Mouse (Mus musculus) C2C12 (cell line): ENCODE measurements around the gene Ccl5. TPM values are rescaled to one million over a fixed set of nuclear protein-coding genes. Genes with fewer than 3 reads are reported as not detected.

Experiments used
- H3K27me3 ChIP-seq: one replicate; pipeline ENCODE4 v1.6.1; 2011; ENCODE audit not compliant: control insufficient read depth, insufficient read depth, insufficient read length
- H3K36me3 ChIP-seq: one replicate; pipeline ENCODE4 v1.6.1; 2011; ENCODE audit not compliant: control insufficient read depth, insufficient read depth
- H3K4me3 ChIP-seq: one replicate; pipeline ENCODE4 v1.5.1; 2011; ENCODE audit warnings: mild to moderate bottlenecking, control low read depth; ENCODE audit not compliant: poor library complexity, insufficient read depth, severe bottlenecking
- H3K79me2 ChIP-seq: one replicate; pipeline ENCODE4 v1.6.1; 2011; ENCODE audit not compliant: control insufficient read depth, insufficient read depth
- H3K79me3 ChIP-seq: one replicate; pipeline ENCODE4 v1.6.1; 2011; ENCODE audit warnings: low read depth, control low read depth
- H3ac ChIP-seq: one replicate; pipeline ENCODE3; 2011; ENCODE audit warnings: low read depth; ENCODE audit not compliant: control insufficient read depth, insufficient read length
- CEBPB ChIP-seq: IDR thresholded peaks from one replicate; pipeline ENCODE4 v1.6.1; 2011; ENCODE audit warnings: low read depth, mild to moderate bottlenecking, control low read depth, moderate library complexity
- CTCF ChIP-seq: IDR thresholded peaks from one replicate; pipeline ENCODE4 v1.5.1; 2011; ENCODE audit not compliant: control insufficient read depth, insufficient read depth, insufficient read length
- FOSL1 ChIP-seq: IDR thresholded peaks from one replicate; pipeline ENCODE4 v1.8.0; 2011; ENCODE audit warnings: mild to moderate bottlenecking, low read length; ENCODE audit not compliant: poor library complexity, insufficient read depth, severe bottlenecking
- MAX ChIP-seq: IDR thresholded peaks from one replicate; pipeline ENCODE4 v1.6.1; 2011; ENCODE audit warnings: mild to moderate bottlenecking, control low read depth
- MYOD1 ChIP-seq: IDR thresholded peaks from one replicate; pipeline ENCODE4 v1.6.1; 2011; ENCODE audit warnings: low read depth; ENCODE audit not compliant: control insufficient read depth, insufficient read length
- MYOG ChIP-seq: IDR thresholded peaks from one replicate; pipeline ENCODE4 v1.6.1; 2011; ENCODE audit not compliant: control insufficient read depth, insufficient read length; ENCODE audit errors: extremely low read depth
- USF1 ChIP-seq: IDR thresholded peaks from one replicate; pipeline ENCODE4 v1.6.1; 2011; ENCODE audit warnings: low read depth, mild to moderate bottlenecking, control low read depth, moderate library complexity
- polyA plus RNA-seq: library from polyadenylated mRNA; unstranded; fragments of >200 nt; fragmentation: generic; extraction: Trizol; gene quantifications from one replicate; pipeline ENCODE4 v1.2.1, GENCODE M21; 2012; ENCODE audit warnings: missing spikeins

The Ccl5 gene
- polyA plus RNA-seq, 1 experiment: 0.13 TPM

DNA sequence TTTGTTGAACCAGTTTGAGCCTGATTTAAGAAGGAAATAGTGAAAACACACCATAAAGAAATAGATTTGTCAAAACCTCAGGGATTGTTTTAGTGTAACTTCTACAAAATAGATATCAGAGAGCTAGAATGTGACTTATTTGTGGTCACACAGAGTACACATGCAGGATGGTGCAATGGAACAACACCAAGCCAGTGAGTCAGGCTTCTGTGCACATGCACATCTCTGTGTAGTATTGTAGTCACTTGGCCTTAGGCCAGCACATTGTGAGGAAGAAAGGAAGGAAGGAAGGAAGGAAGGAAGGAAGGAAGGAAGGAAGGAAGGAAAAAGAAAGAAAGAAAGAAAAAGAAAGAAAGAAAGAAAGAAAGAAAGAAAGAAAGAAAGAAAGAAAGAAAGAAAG lies 13.2 kb downstream of the Ccl5 start:
- Histone ChIP-seq H3K27me3 (no peaks in the 10 kb centered on the region), H3K4me3 (no peak overlapping the region), H3ac (no peak overlapping the region), H3K79me2 (no peaks in the 10 kb centered on the region), H3K36me3 (no peaks in the 10 kb centered on the region), H3K79me3 (no peaks in the 10 kb centered on the region)
- TF ChIP-seq MYOG (no peak), FOSL1 (no peak), MAX (no peak), MYOD1 (no peak), USF1 (no peak), CTCF (no peak), CEBPB (peak; percentile 54)

GRCm38 (mm10) chr11:83509521-83509920 lies 20.8 kb downstream of the Ccl5 start:
- Histone ChIP-seq H3K27me3 (no peaks in the 10 kb centered on the region), H3K79me3 (no peaks in the 10 kb centered on the region), H3K79me2 (no peaks in the 10 kb centered on the region), H3K36me3 (peaks cover 43% of the 10 kb centered on the region), H3K4me3 (no peak overlapping the region), H3ac (no peak overlapping the region)
- TF ChIP-seq CEBPB (no peak), USF1 (no peak), MYOG (no peak), MYOD1 (no peak)

DNA sequence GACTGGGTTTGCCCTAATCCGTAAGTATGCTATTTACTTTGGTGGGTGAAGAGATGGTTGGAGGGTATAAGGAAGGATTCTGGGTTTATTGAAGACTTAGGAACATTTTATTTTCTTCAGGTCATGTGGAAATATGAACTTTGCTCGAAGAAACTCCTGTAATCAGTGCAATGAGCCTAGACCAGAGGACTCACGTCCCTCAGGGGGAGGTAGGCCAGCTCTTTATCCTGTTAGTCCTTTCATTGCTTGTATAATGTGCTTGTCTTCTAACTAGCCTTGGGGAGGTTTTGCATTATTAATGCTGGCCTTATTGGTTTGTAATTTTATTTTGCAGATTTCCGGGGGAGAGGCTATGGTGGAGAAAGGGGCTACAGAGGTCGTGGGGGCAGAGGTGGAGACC lies 26.0 kb downstream of the Ccl5 start:
- Histone ChIP-seq H3K79me3 (no peaks in the 10 kb centered on the region), H3ac (no peak overlapping the region)

DNA sequence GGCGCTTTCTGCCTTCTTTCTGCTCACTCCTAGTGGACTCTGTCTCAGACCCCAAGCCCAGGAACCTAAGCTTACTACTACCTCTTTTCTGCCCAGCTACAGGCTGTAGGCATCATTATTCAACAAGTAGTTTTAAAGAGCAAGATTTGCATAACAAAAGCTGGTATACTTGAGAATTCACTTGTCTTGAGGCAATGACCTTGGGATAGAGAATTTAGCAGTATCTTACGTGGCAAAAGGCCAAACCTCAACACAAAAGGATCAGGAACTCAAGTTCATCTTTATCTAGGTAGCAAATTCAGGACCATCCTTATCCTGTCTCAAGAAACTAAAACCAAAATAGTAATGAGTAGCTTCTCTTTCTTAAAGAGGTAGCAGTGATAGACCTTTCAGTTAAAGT lies 34.7 kb downstream of the Ccl5 start:
- H3K36me3 ChIP-seq: peaks cover 86% of the 10 kb centered on the region
- H3ac ChIP-seq: no peak overlapping the region
- H3K79me2 ChIP-seq: peaks cover 58% of the 10 kb centered on the region
- no peaks in the 10 kb centered on the region for H3K27me3 ChIP-seq
- H3K4me3 ChIP-seq: no peak overlapping the region
- peaks cover 19% of the 10 kb centered on the region for H3K79me3 ChIP-seq
- no peak for TF ChIP-seq USF1
- TF ChIP-seq MYOD1: no peak
- no peak for TF ChIP-seq MYOG
- no peak for TF ChIP-seq CEBPB
- no peak for TF ChIP-seq MAX
- no peak for TF ChIP-seq CTCF
- TF ChIP-seq FOSL1: no peak

More for the DNA sequence above, 26.0 kb downstream of the Ccl5 start:
- H3K27me3 ChIP-seq: no peaks in the 10 kb centered on the region
- no peak for TF ChIP-seq CEBPB
- TF ChIP-seq MYOD1: no peak
- TF ChIP-seq FOSL1: no peak
- TF ChIP-seq USF1: no peak
- H3K79me2 ChIP-seq: no peaks in the 10 kb centered on the region
- no peak overlapping the region for H3K4me3 ChIP-seq
- H3K36me3 ChIP-seq: peaks cover 94% of the 10 kb centered on the region

- Histone ChIP-seq H3K79me2 (peaks cover 80% of the 10 kb centered on the region), H3K36me3 (peaks cover 82% of the 10 kb centered on the region), H3ac (no peak overlapping the region), H3K4me3 (no peak overlapping the region), H3K27me3 (no peaks in the 10 kb centered on the region), H3K79me3 (peaks cover 31% of the 10 kb centered on the region)
- TF ChIP-seq FOSL1: no peak
- no peak for TF ChIP-seq MYOD1
- no peak for TF ChIP-seq USF1
- no peak for TF ChIP-seq CEBPB
- TF ChIP-seq CTCF: no peak
- TF ChIP-seq MYOG: no peak
- no peak for TF ChIP-seq MAX
Observed at GRCm38 (mm10) chr11:83491488-83491887, 38.8 kb downstream of the Ccl5 start.

Other genes with a start within 250 kb of the Ccl5 start
- gene Slfn14, start 243.8 kb downstream of the Ccl5 start, polyA plus RNA-seq: not detected
- 47.9 TPM for gene Ap2b1, start 231.5 kb downstream of the Ccl5 start, polyA plus RNA-seq
- 6.1 TPM for gene Pex12, start 227.9 kb downstream of the Ccl5 start, polyA plus RNA-seq
- 0.08 TPM for gene Rasl10b, start 121.4 kb downstream of the Ccl5 start, polyA plus RNA-seq
- not detected for gene Gas2l2, start 101.1 kb downstream of the Ccl5 start, polyA plus RNA-seq
- 1.5 TPM for gene 1700020L24Rik, start 92.8 kb downstream of the Ccl5 start, polyA plus RNA-seq
- 2.3 TPM for gene Mmp28, start 67.4 kb downstream of the Ccl5 start, polyA plus RNA-seq
- 44.6 TPM for gene Taf15, start 57.4 kb downstream of the Ccl5 start, polyA plus RNA-seq
- not detected for gene Heatr9, start 8.3 kb downstream of the Ccl5 start, polyA plus RNA-seq
- gene Ccl9, start 48.1 kb upstream of the Ccl5 start, polyA plus RNA-seq: 2.5 TPM
- not detected for gene Ccl6, start 62.6 kb upstream of the Ccl5 start, polyA plus RNA-seq
- not detected for gene Rpl9-ps1, start 115.1 kb upstream of the Ccl5 start, polyA plus RNA-seq
- not detected for gene Ccl3, start 118.8 kb upstream of the Ccl5 start, polyA plus RNA-seq
- not detected for gene Ccl4, start 132.1 kb upstream of the Ccl5 start, polyA plus RNA-seq
- gene Wfdc17, start 173.5 kb upstream of the Ccl5 start, polyA plus RNA-seq: not detected
- gene Wfdc18, start 178.5 kb upstream of the Ccl5 start, polyA plus RNA-seq: not detected
- gene Wfdc21, start 216.4 kb upstream of the Ccl5 start, polyA plus RNA-seq: not detected
- gene Heatr6, start 223.2 kb upstream of the Ccl5 start, polyA plus RNA-seq: 10.2 TPM